Mouse (Mus musculus) embryonic facial prominence, embryonic 15.5 days (tissue): ENCODE results near the gene Rtl8b. TPM values are rescaled to one million over a fixed set of nuclear protein-coding genes. Genes with fewer than 3 reads are reported as not detected.
"Not testable (repeated sequence)": the region's sequence is repeated elsewhere in the genome, so short reads cannot be mapped to it uniquely, and the experiment has no call there.

Source experiments
- ATAC-seq: fragments of 200-750 bp; cut with Nextera tagmentation; 2 replicates; pipeline ENCODE4 v1.8.0; 2017; ENCODE audit warnings: low read depth, moderate TSS enrichment; ENCODE audit not compliant: insufficient number of reproducible peaks, low FRiP score, low TSS enrichment
- H3K27ac ChIP-seq: fragments of 300-500 bp; sonication (generic); replicated peaks from 2 replicates; pipeline ENCODE4 v1.5.1; 2015; ENCODE audit warnings: mild to moderate bottlenecking, inconsistent platforms
- H3K27me3 ChIP-seq: fragments of 300-500 bp; sonication (generic); 2 replicates; pipeline ENCODE4 v1.6.1; 2015; ENCODE audit warnings: inconsistent platforms
- H3K36me3 ChIP-seq: fragments of 300-500 bp; sonication (generic); 2 replicates; pipeline ENCODE4 v1.6.1; 2015; ENCODE audit warnings: mild to moderate bottlenecking, inconsistent platforms
- H3K4me1 ChIP-seq: fragments of 300-500 bp; sonication (generic); 2 replicates; pipeline ENCODE4 v1.6.1; 2015; ENCODE audit warnings: inconsistent platforms
- H3K4me2 ChIP-seq: fragments of 300-500 bp; sonication (generic); replicated peaks from 2 replicates; pipeline ENCODE4 v1.6.1; 2015; ENCODE audit warnings: mild to moderate bottlenecking, inconsistent platforms
- H3K4me3 ChIP-seq: fragments of 300-500 bp; sonication (generic); replicated peaks from 2 replicates; pipeline ENCODE4 v1.5.1; 2015; ENCODE audit warnings: mild to moderate bottlenecking, inconsistent platforms
- H3K9ac ChIP-seq: fragments of 300-500 bp; sonication (generic); 2 replicates; pipeline ENCODE4 v1.6.1; 2015; ENCODE audit warnings: inconsistent platforms
- H3K9me3 ChIP-seq: fragments of 300-500 bp; sonication (generic); replicated peaks from 2 replicates; pipeline ENCODE4 v1.6.1; 2016; ENCODE audit warnings: inconsistent platforms
- WGBS: fragments of 180-500 bp; shearing (Covaris S2); methylation state at CpG from one replicate; pipeline ENCODE4 v1.1.7; 2015; 5-methylcytosine and 5-hydroxymethylcytosine counted together
- polyA plus RNA-seq: library from polyadenylated mRNA; unstranded; fragments of >200 nt; fragmentation: Nextera tagmentation; extraction: Ambion mirVana; gene quantifications from 2 replicates; pipeline ENCODE4 v1.2.1, GENCODE M21; 2015

The Rtl8b gene
- polyA plus RNA-seq, 1 experiment from 2014 or later: 58.7 TPM

DNA sequence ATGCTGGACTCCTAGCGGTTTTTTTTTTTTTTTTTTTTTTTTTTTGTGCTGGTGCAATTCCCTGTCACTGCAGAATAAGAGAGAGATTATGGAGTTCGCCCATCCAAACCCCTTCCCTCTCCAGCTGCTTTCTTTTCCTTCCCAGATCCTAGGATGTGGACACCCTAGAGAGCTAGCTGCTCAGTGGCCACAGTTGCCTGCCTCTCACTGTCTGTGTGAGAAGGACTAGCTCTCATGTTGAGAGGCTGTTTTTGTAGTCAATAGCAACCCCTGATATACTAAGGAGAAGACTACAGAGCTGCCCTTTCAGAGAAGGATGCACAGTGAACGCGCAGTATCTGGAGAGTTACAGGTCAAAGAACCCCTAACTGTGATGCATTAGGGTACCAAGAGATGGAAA lies 488 bp upstream of the Rtl8b start:
- ATAC-seq: not testable (repeated sequence)

DNA sequence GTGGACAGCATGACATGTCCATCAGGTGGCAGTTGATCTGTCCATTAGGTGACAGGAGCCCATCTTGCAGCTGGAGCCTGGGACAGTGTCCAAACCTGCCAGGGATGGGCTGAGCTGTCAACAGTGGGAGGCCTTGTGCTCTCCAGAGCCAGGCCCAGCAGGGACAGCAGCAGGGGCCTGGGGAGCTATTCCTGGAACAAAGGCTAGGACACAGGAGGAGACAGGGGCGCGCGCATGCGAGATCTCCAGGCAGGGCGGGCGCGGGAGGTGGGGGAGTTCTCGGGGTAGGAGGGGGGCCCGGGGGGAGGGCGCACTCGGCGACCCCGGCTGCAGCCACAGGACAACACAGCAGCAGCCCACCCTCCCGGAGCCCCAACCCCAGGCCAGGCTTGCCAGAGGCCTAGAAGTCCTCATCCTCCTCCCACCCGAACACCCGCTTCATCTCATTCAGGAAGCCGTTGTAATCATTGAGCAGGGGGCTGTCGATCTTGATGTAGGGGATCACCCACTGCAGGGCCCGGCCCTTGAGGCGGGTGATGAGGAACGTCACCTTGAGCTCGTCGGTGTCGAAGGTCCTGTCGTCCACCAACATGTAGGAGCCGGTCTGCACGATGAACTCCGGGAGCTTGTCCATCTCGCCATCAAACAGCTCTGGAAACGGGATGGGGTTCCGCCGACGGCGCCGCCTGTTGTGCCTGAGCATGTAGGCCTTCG lies 494 bp downstream of the Rtl8b start:
- peak; percentile 31; the same call in 1 of the 2 replicates for ATAC-seq
- no CpG with 5 or more reads among the region's 36 CpGs for WGBS
- not testable (repeated sequence) for H3K27me3 ChIP-seq, H3K36me3 ChIP-seq, H3K4me2 ChIP-seq, H3K9ac ChIP-seq, H3K4me1 ChIP-seq, H3K27ac ChIP-seq, H3K9me3 ChIP-seq
- peak overlapping the region; percentile 39 for H3K4me3 ChIP-seq

More for the DNA sequence above, 488 bp upstream of the Rtl8b start:
- not testable (repeated sequence) for H3K9ac ChIP-seq, H3K36me3 ChIP-seq, H3K27me3 ChIP-seq, H3K4me1 ChIP-seq, H3K9me3 ChIP-seq
- Histone ChIP-seq H3K4me3 (peak overlapping the region; percentile 39), H3K4me2 (peak overlapping the region; percentile 38), H3K27ac (peak overlapping the region; percentile 63; the same call in 1 of the 2 replicates)
- 18% methylated on average over 4 of the region's 4 CpGs for WGBS

GRCm38 (mm10) chrX:53652917-53653316 lies 17.3 kb downstream of the Rtl8b start:
- H3K36me3 ChIP-seq, H3K27me3 ChIP-seq, H3K4me1 ChIP-seq, ATAC-seq, H3K4me2 ChIP-seq, H3K27ac ChIP-seq, H3K9ac ChIP-seq, H3K4me3 ChIP-seq, H3K9me3 ChIP-seq: not testable (repeated sequence)
- 62% methylated on average over 4 of the region's 4 CpGs for WGBS

DNA sequence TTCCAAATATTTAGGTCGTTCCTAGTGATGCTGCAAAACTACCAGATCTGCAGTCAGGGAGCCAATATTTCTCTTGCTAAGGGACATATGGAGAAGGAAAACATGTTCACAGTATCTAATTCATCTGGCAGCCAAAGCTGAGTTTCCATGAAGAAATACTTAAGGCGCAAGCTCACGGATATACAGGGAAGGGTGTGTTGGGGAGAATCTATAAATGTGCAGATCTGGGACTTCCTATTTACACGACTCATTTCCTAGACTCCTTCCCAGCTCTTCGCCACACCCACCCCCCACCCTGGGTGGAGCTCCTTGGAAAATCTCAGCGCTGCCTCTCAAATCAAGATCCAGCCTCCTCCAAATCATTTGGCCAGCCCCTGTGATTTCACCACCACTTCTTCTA lies 24.3 kb downstream of the Rtl8b start:
- H3K9me3 ChIP-seq: no peaks in the 10 kb centered on the region
- no peaks in the 10 kb centered on the region for H3K4me1 ChIP-seq
- H3K27ac ChIP-seq: no peak overlapping the region
- H3K27me3 ChIP-seq: no peaks in the 10 kb centered on the region
- no peak for ATAC-seq
- WGBS: 75% methylated on average over 6 of the region's 6 CpGs
- H3K9ac ChIP-seq: no peak overlapping the region
- H3K36me3 ChIP-seq: no peaks in the 10 kb centered on the region
- H3K4me2 ChIP-seq: no peak overlapping the region
- no peak overlapping the region for H3K4me3 ChIP-seq

GRCm38 (mm10) chrX:53642980-53643961 lies 26.9 kb downstream of the Rtl8b start, which contains the start of gene Rtl8a:
Rtl8a (minus strand) TSS chrX:53643682.
- H3K27me3 ChIP-seq, H3K9ac ChIP-seq, H3K9me3 ChIP-seq, H3K36me3 ChIP-seq, H3K4me1 ChIP-seq, H3K27ac ChIP-seq: not testable (repeated sequence)
- peak; percentile 85 for ATAC-seq
- H3K4me3 ChIP-seq: peak within 1 kb of the TSS; percentile 37
- H3K4me2 ChIP-seq: peak within 1 kb of the TSS; percentile 45
- 24% methylated on average over 11 of the region's 50 CpGs for WGBS

- 65% methylated on average over 4 of the region's 4 CpGs for WGBS
- 0 out of 2 replicates have a peak overlapping the region, but pooled peaks have one; percentile 16 for H3K4me3 ChIP-seq
- not testable (repeated sequence) for H3K27ac ChIP-seq, ATAC-seq, H3K4me2 ChIP-seq, H3K9me3 ChIP-seq, H3K36me3 ChIP-seq, H3K27me3 ChIP-seq, H3K4me1 ChIP-seq, H3K9ac ChIP-seq
Measured at GRCm38 (mm10) chrX:53642604-53642979, 27.6 kb downstream of the Rtl8b start.

DNA sequence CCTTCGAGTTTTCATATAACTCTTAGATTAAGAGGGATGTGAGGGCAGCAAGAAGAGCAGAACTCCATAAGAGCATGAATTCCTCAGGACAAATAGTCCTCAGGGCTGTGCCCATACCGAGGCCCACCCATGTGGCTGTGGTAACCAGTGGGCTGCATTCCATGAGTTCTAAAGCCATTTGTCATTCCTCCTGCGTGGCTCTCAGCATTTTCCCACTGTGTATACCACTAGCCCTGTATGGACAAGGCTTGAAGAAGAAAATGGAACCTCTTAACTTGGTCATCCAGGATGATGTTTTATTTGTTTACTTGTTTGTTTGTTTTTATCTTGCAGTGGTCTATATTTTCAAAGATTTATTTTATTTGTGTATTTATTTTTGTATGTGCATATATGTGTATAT lies 32.1 kb downstream of the Rtl8b start:
- H3K36me3 ChIP-seq, H3K4me2 ChIP-seq, H3K9me3 ChIP-seq, H3K27ac ChIP-seq, H3K27me3 ChIP-seq, H3K4me1 ChIP-seq, H3K9ac ChIP-seq, ATAC-seq, H3K4me3 ChIP-seq: not testable (repeated sequence)
- WGBS: 62% methylated on average over 3 of the region's 3 CpGs

Other genes starting within 250 kb of the Rtl8b start
- not detected in 2 replicates for gene Etd, start 235.5 kb downstream of the Rtl8b start, polyA plus RNA-seq
- 52.2 and 53.9 TPM in 2 replicates for gene Rtl8c, start 62.4 kb downstream of the Rtl8b start, polyA plus RNA-seq
- not detected in 2 replicates for gene Gm14597, start 61.4 kb downstream of the Rtl8b start, polyA plus RNA-seq
- gene Rtl8a, start 26.7 kb downstream of the Rtl8b start, polyA plus RNA-seq: 70.3 and 77.3 TPM in 2 replicates
- 0.23 and 0.50 TPM in 2 replicates for gene 4930502E18Rik, start 54.4 kb upstream of the Rtl8b start, polyA plus RNA-seq
- gene 1700013H16Rik, start 87.4 kb upstream of the Rtl8b start, polyA plus RNA-seq: not detected in 2 replicates
- gene Zfp36l3, start 106.0 kb upstream of the Rtl8b start, polyA plus RNA-seq: not detected in 2 replicates
- 2.0 and 2.6 TPM in 2 replicates for gene Xlr, start 127.3 kb upstream of the Rtl8b start, polyA plus RNA-seq